Mouse (Mus musculus) Patski (cell line): ENCODE measurements at regions not wholly inside any gene's neighbourhood (a gene's known extent, or its start where the extent isn't known, plus 50 kb on each side); places are given as distances from the start of the nearest gene placed in this dataset.

ENCODE experiments used
- ATAC-seq: fragments of 100-300 bp; one replicate; pipeline ENCODE4 v1.8.0; 2021
- CTCF ChIA-PET: fragments of 350-600 bp; sonication (Branson Sonifier 250); formaldehyde crosslinking; loops from one replicate; lab custom pipeline; 2022; ENCODE audit warnings: inconsistent platforms; lab: Charles Lee
- POLR2A ChIA-PET: fragments of 350-600 bp; sonication (Branson Sonifier 250); formaldehyde crosslinking; loops from one replicate; lab custom pipeline; 2022; ENCODE audit warnings: antibody characterized with exemption, inconsistent platforms; lab: Charles Lee
- DNase-seq: peaks from one replicate; pipeline ENCODE4 v3.0.0-alpha.2; 2011; ENCODE audit warnings: low read depth, low spot score
- H3K27me3 ChIP-seq: fragments of 371-371 bp; one replicate; pipeline ENCODE4 v1.5.1; 2021
- CTCF ChIP-seq: fragments of 100-300 bp; IDR thresholded peaks from one replicate; pipeline ENCODE4 v1.5.1; 2021
- in situ Hi-C: fragments of 300-500 bp; cut with MboI; formaldehyde crosslinking; loops from 3 replicates; pipeline ENCODE4 v1.11.1; 2018; ENCODE audit warnings: low pct_unique_long_range_greater_than_20kb, mixed read lengths

DNA sequence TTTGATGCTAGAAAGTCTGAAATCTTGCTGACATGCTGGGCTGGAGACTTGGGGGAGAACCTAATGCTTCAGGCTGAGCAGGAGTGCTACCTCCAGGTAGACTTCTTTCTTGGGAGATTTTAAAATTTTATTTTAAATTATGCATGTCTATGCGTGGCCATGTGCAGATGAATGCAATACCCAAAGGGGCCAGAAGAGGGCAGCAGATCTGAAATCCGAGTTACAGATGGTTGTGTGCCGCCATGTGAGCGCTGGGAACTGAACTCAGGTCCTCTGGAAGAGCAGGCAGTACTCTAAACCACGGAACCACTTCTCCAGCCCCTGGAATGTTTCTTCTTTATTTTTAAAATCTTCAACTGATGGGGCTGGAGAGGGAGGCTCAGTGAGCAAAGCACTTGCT is 135.8 kb downstream of the Slc4a3 start:
- ATAC-seq (no peak), DNase-seq (no peak)
- in situ Hi-C loops = no loop called here
- POLR2A ChIA-PET = interaction anchor here (1.3 kb wide), 1 partner anchor 10 kb away, joined by 3 read pairs; no protein-coding TSS in a partner anchor
- peak; percentile 44 for TF ChIP-seq CTCF
- no peaks in the 10 kb centered on the region for H3K27me3 ChIP-seq
- CTCF ChIA-PET = no interaction called here

DNA sequence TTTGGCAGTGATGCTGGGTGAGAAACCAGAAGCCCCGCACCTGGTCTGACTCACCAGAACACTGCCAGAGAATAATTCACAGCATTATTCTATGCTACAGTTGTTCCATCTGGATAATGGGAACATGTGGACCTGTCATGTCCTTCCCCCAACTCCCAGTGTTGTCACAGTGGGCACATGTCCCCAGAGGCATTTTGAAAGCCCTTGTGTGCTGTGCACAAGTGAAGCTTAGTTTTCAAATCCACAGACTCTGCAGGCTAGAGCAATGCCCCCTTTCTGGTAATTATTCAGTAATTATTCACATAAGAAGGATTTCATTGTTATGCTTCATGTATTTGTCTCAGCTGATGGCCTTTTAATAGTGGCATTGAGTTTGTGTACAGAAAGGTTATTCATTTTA is 146.7 kb downstream of the Slc4a3 start:
- DNase-seq = no peak
- CTCF ChIA-PET = no interaction called here
- H3K27me3 ChIP-seq = no peaks in the 10 kb centered on the region
- in situ Hi-C loops = no loop called here
- no peak for TF ChIP-seq CTCF
- no peak for ATAC-seq
- POLR2A ChIA-PET = interaction anchor here (1.2 kb wide), 1 partner anchor 11 kb away, joined by 3 read pairs; no protein-coding TSS in a partner anchor

DNA sequence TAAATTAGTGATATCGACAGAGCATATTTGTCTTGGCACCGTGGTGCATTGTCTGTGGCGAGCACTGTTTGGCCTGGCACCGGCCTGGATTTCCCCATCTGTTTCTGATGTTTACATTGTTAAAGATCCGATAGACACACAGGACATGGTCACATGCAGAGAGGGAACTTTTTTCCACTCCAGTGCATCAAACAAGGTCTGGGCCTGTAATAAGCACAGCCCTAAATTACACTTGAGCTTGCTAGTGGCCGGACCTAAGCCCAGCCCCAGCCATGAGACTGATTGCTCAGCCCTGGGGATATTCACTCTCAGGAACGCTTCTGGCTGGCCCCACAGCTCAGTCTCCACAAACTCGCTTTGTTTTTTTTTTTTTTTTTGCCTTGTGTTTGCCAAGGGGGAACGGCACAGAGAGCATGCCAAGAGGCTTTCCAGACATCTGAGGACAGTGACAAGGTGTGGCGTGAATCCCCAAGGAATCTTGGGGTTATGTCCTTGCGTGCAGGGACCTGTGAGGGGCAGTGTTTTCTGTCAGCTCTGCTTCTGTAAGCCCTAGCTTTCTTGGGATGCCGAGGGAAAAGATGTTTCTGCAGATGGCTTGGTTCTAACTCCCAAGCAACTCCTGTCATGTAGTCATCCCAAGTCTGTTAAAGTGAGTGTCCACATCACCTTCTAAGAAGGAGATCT is 147.3 kb downstream of the Slc4a3 start:
- peaks cover 3% of the 10 kb centered on the region for H3K27me3 ChIP-seq
- CTCF ChIA-PET = no interaction called here
- ATAC-seq = peak; percentile 39
- POLR2A ChIA-PET = no interaction called here
- peak; percentile 17 for DNase-seq
- no peak for TF ChIP-seq CTCF
- in situ Hi-C loops = no loop called here

DNA sequence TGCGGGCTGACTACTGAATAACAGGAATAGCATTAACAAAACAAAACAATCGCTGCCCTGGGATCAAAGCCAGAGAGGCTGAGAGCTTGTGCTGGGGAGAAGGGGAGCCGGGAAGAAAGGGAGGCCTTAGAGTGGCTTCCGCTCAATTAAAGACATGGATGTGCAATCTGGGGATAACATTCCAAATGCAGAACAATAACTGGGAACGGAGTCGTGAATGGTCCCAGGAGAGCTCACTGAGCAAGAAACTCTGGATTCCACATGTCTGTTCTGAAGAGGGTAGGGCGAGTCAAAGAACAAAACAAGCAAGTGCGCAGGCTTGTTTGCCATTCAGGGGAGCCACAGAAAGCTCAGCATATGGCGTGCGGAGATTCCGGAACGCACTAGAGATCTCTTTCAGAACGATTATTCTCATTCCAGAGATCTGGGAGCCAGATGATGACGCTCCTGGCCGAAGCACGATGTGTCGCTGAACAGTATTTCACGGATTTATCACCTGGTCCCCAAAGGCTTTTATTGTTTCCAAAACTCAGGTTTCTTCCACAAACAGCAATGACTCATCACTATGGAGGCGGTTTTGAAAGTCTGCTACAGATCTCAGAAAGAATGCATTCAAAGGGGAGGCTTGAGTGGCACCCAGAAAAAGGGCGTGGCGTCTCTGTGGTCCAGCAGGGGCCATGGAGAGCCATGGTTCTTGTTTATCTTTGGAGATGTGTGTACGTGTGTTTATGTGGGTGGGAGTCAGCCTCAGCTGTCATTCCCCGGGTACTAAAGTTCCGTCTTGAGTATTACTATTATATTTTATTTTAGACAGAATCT is 159.0 kb downstream of the Slc4a3 start:
- in situ Hi-C loops = no loop called here
- POLR2A ChIA-PET = no interaction called here
- DNase-seq (no peak), ATAC-seq (no peak)
- H3K27me3 ChIP-seq = no peaks in the 10 kb centered on the region
- no peak for TF ChIP-seq CTCF
- CTCF ChIA-PET = no interaction called here

DNA sequence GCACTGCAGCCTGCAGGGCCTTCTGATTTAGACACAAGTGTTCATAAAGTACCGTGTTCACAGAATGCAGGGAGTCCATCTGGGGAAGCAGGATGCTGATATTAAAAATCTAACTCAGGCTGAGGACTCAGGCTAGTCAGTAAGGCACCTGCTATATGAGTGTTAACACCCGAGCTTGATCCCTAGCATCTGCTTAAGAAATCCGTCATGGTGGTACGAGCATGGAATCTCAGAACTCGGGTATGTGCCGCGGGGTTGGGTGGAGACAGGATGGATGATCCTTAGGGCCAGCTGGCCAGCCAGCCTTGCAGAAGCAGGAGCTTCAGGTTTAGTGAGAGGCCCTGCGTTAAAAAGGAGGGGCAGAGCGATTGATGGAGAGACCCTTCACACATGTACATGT is 160.1 kb downstream of the Slc4a3 start:
- DNase-seq (no peak), ATAC-seq (peak; percentile 47)
- H3K27me3 ChIP-seq = no peaks in the 10 kb centered on the region
- TF ChIP-seq CTCF = no peak
- CTCF ChIA-PET = no interaction called here
- in situ Hi-C loops = no loop called here
- POLR2A ChIA-PET = interaction anchor here (0.6 kb wide), 1 partner anchor 713 kb away, joined by 3 read pairs; no protein-coding TSS in a partner anchor

DNA sequence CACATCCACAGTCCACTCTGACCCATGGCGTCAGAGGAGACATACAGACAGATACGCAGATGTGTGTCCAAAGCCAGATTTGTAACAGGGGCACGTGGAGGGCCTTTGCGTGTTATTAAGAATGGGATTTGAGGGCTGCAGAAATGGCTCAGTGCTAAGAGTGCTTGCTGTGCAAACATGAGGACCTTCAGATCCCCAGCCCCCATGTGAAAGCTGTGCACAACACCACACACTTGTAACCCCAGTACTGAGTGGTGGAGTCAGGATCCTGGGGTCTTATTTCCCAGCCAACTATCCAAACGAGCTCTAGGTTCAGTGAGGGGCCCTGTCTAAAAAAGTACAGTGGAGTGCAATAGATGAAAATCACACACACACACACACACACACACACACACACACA is 177.4 kb downstream of the Slc4a3 start:
- POLR2A ChIA-PET = no interaction called here
- no peak for TF ChIP-seq CTCF
- ATAC-seq (no peak), DNase-seq (no peak)
- in situ Hi-C loops = no loop called here
- CTCF ChIA-PET = no interaction called here
- no peaks in the 10 kb centered on the region for H3K27me3 ChIP-seq

DNA sequence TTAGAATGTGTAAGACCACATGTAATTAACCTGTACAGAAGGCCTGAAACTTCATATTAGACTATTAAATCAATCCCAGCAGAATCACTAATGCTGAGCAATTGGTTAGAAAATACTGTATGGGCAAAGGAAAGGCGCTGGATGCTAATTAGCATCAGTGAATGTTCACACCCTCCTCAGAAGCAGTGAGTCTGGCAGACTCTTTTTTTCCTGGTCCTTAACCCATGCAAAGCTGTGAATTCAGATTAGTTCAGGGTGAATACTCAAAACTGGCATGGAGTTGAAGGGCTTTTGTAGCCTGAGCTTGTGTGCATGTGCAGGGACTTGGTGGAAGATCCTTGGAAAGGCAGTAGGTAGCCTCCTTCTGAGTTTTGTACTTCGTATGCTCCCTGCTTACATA is 179.3 kb downstream of the Slc4a3 start:
- TF ChIP-seq CTCF = no peak
- no peaks in the 10 kb centered on the region for H3K27me3 ChIP-seq
- POLR2A ChIA-PET = no interaction called here
- DNase-seq = no peak
- ATAC-seq = no peak
- CTCF ChIA-PET = no interaction called here
- in situ Hi-C loops = no loop called here

DNA sequence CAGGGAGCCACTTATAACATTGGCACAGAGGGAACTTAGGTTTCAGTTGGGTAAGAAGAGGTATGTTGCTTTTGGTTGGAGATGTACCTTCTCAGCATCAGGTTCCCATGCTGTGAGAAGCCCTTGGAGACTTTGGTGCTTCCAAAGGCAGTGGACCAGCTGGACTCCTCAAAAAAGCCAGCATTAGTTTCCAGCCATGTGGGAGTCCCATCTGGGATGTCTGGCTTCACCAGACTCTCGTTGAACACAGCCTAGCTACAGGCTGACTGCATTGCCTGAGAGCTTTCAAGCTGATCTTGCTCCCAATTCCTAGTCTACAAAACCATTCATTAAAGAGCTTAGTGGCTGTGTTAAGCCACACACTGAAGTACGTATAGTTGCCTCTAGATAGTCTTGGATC is 182.8 kb downstream of the Slc4a3 start:
- no peaks in the 10 kb centered on the region for H3K27me3 ChIP-seq
- CTCF ChIA-PET = interaction anchor here (1.1 kb wide), 1 partner anchor 84 kb away, joined by 3 read pairs; no protein-coding TSS in a partner anchor
- in situ Hi-C loops = no loop called here
- ATAC-seq = no peak
- DNase-seq = no peak
- POLR2A ChIA-PET = no interaction called here
- no peak for TF ChIP-seq CTCF

DNA sequence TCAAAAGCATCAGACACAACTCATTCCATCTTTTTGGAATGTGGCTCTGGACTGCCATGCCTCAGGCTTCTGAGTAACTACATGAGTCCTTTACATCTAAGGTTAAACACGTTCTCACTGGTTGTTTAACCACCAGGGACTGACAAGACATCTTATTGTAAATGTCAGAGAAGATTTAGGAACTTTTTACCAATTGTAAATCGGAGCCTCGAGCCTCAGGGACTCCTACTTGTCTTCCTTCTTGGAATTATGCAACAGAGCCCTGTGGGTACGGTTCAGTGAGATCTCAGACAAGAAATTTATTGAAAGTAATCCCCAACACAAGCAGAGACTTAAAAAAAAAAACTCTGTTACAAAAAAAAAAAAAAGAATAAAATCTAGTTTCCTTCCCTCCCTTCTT is 187.7 kb downstream of the Slc4a3 start:
- ChIA-PET POLR2A (no interaction called here), CTCF (no interaction called here)
- no peak for DNase-seq
- no peaks in the 10 kb centered on the region for H3K27me3 ChIP-seq
- in situ Hi-C loops = no loop called here
- ATAC-seq = no peak
- no peak for TF ChIP-seq CTCF

DNA sequence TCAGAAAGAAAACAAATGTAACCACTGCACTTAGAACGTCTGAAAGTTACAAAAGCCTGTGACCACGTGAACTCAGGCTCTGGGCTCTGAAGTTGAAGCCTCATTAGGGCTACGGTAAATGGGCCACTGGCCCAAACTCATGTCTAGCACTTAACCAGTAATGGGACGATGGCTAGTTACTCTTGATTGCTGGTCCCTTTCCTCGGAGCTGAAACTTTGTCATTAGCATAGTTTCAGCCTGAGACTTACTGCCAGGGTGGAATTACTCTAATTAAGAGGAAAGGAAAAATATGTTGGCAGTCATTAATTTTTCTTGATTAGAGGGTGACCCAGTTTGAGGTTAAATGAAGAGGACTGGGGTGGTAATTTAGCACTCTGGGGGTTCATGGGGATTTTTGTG is 192.6 kb downstream of the Slc4a3 start:
- ChIA-PET POLR2A (no interaction called here), CTCF (no interaction called here)
- ATAC-seq (no peak), DNase-seq (no peak)
- H3K27me3 ChIP-seq = peaks cover 5% of the 10 kb centered on the region
- no peak for TF ChIP-seq CTCF
- in situ Hi-C loops = no loop called here

DNA sequence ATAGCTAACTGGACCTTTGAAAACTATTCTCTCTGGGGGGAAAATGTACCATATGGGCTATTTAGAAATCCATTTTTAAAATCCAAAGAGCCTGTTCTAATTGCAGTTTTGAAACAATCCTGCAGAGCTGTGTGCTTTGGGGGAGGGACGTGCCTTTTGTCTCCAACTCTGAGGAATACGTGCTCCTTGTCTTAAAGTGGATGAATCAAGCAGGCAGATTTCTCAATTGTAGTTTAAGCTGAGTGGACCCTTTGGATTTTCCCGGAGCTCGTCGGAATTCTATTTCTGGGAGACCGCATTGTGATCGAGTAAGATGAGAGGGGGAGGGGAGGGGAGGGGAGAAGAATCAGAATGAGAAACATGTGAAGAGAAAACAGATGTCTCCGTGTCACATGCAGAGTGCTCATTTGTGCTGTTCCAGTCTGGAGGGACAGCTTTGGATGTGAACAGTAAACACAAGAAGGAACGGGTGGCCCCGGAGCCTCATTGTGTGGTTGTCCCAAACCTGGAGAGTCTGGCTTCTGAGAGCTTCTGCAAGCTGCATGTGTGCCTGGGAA is 203.7 kb downstream of the Slc4a3 start:
- ATAC-seq = no peak
- no peaks in the 10 kb centered on the region for H3K27me3 ChIP-seq
- CTCF ChIA-PET = no interaction called here
- TF ChIP-seq CTCF = no peak
- in situ Hi-C loops = no loop called here
- no peak for DNase-seq
- POLR2A ChIA-PET = interaction anchor here (0.8 kb wide), 1 partner anchor 765 kb away, joined by 3 read pairs; no protein-coding TSS in a partner anchor
